Mouse (Mus musculus): Measurements from ENCODE around the gene Tns1.

The Tns1 gene

DNA sequence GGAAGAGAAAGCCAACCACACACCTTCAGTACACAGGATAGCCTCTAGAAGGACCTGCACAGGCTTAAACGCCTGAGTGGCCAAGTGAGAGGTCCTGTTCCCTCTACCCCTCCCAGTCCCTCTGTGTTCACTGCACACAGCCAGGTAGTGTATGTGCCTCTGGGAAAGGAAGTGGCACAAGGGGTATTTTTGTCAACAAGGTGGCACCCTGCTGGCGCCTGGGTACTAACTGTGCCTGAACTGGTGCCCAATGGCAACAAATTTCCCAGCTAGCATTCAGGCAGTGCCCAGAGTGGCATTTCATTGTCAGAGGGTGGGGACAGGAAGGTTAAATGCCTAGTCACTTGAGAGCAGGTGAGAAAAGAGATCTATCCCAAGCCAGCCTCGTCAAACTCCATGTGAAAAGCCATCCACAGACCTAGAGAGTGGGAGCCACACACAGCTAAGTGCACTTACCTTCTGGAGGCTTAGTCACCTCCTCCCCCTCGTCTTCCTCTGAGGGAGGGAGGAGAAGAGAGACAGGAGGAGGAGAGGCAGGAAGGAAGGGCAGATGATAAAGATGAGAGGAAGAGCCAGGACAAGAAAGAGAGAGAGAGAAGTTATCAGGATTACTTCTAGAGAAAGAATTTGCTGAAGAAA lies 188.7 kb downstream of the Tns1 start:
- no peak for DNase-seq (ENCODE audit: low read depth, low spot score)

DNA sequence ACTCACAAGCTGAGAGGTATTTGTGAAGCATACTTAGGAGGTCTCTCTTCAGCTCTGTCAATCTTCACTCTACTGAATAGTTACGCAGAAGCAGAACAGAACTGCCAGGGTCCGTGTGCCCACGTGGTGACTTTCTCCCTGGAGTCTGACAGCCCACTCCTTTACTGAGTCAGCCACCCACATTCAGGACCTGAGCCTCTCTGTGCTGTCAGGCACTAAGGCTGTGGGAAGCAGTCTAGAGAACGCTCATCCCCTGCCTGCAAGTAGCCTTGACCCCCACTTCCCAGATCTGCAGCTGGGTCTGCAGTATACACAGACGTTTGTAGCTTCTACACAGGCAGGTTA lies 191.1 kb downstream of the Tns1 start:
- DNase-seq (ENCODE audit: low read depth, low spot score): no peak

DNA sequence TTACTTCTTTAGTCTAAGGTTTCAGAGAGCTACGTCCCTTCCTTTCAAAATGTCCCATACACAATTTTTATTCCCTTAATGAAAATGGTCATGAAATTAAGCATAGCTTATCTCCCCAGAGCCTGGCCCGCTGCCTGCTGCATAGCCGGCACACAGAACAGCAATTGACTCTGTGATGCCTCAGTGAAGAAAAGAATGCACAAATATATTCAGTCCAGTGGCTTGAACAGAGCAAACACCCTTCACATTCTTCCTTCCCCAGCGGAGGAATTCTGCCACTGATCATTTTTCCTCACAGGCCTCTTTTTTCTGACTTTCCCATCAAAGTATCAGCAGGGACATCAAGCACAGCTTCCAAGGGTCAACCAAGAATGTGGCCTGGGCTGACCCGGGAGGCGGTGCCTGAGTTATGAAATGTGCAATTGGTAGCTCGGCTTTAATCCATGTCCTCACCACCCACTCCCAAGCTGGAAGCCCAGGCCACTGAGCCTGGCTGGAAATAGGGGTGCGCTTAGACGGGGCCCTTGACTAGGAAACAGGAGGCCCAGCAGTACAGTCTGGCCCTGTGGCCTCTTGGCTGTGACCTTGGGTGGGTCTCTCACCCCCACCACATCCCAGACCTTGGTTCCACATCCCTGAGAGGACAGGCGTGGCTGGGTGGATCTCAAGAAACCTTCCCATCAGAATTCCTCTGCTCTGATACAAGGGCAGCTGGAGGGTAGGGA lies 191.7 kb downstream of the Tns1 start:
- DNase-seq (ENCODE audit: low read depth, low spot score): no peak

DNA sequence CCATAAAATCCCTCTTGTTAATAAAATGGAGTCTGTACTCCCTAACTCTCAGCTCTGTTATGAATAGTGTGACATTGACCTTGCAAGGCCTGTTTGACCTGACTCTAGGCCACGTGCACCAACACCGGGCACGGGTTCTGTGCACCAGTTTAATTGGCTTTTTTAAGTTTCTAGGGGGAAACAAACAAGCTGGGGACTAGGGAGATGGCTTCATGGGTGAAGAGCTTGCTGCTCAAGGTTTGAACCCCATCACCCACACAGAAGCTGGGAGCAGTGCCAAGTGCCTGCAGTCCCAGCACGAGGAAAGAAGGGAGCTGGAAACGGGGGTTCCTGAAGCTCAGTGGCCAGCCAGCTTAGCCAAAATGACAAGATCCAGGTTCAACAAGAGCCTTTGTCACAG lies 192.4 kb downstream of the Tns1 start:
- no peak for DNase-seq (ENCODE audit: low read depth, low spot score)

DNA sequence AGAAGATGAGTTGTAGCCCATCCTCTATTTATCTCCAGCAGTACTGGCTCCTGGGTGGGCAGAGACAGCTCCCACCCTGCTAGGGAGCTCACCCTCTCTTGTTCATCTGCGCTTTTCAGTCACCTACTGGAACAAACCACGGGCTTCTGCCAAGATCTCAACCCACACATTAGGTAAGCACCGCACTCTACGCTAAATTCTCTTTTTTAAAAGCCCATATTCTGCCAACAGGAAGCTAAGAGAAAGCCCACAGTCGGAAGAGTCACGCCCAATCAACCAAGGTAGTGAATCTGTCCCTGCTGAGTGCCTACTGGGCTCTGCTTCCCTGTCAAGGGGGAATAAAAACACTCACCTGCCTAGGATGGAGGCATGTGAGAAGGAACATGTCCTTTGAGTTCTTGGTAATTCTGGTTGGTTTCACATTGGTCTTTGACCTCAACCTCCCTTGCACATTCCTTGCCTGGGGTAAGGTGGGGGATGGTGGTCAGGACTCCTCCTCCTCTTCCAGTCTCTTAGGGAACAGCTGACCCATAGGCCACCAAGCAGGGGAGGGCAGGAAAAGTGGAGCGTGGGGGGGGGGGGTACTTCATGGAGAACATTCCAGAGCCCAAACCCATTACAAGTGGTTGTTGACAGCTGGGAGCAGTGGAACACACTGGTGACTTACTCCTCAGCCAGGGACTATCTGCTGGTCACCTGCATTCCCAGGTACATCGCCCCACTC lies 193.7 kb downstream of the Tns1 start:
- no peak for DNase-seq (ENCODE audit: low read depth, low spot score)

DNA sequence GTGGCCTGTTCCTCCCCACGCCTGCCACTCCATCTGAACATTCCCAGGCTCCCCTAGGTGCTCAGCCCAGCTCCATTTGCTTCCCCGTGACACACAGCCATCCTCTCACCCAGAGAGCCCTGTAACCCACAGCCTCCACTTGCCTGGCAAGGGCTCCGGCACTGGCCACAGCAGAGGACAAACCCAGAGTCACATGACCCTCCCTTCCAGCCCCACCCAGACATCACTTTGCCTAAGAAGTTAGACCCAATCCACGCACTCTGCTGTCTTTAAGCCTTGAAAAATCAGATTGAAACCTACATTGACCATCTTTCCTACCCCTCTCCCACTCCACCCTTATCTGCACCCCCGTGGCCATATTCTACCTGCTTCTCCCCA lies 194.3 kb downstream of the Tns1 start:
- no peak for DNase-seq (ENCODE audit: low read depth, low spot score)

DNA sequence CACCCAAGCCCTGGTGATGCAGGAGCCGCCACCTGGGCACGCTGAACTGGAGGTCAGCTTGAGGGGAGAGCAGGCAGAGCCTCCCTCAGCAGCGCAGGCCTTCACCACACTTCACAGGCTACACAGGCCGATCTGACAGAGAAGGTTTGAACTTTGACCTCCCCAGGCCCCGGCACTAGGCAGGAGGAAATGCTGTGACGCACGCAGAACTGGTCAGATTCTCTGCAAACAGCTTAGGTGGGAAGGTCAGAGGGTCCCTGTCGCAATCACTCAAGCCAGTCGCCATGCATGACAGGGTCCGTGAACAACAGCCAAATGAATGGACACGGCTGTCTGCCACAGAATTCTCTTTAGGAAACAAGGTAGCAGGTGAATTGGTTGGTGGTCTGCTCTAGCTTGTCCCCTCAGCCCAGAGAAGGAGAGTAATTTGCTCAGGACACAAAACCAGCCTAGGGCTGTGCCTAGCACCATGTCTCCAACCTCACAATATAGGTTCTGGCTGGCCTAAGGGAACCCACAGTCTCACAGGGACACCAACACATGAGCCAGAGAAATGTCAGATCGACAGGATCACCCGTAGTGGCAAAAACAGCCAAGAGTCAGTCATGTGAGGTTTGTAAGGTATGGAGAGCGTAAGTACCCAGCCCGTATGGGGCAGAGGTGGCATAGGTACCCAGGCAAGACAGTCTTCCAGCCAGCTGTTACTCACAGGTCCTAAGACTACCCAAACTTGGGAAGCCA lies 194.9 kb downstream of the Tns1 start:
- no peak for DNase-seq (ENCODE audit: low read depth, low spot score)

DNA sequence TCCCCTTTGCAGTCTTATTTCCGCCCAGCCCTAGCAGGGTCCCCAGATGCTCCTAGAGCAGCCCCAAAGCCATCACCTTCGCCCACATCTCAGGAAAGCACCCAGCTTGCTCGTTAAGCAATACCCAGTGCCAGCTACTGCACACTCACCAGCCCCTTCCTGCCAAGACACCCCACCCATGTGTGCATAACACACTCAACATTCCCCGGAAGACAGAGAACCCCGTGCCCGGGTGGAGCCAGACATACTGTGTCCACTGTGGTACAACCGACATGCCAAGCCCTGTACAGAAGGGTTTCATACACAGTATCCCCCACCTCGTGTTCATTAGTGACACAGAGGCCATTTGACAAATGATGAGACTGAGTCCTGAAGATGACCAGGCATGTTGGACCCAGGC lies 195.9 kb downstream of the Tns1 start:
- no peak for DNase-seq (ENCODE audit: low read depth, low spot score)

DNA sequence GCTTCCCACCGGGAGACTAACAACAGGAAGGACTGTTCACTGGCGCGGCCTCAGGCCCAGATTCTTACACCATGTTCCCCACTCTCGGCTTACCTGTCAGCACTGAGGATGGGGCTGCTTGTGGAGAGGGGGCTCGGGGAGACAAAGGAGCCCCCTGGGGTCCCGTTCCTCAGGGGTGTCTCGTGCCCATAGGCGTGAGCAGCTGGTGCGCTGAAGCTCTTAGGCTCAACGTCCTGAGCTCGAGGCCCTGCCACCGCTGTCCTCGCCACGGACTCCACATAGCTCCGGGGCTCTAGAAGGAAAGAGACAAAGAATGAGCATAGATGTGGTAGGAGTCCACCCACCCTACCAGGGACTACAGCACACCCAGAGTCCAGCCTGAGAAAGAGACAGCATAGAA lies 196.4 kb downstream of the Tns1 start:
- DNase-seq (ENCODE audit: low read depth, low spot score): no peak

DNA sequence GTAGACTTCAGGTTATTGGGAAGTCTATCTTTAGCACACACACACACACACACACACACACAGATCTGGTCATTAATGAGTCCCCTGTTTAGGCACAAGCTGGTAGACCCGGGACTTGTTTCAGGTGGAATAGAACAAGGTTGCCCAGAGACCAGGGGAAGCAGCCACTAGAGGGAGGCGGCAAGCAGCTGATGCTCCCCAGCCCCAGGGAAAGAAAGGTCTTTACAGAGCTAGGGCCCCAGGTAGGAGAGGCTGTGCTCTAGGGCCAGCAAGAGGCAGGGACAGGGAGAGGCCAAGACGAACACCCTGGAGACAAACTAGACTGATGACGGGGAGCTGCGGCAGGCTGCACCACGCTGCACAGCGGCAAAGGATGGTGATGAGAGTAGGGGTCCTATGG lies 198.0 kb downstream of the Tns1 start:
- DNase-seq (ENCODE audit: low read depth, low spot score): no peak

DNA sequence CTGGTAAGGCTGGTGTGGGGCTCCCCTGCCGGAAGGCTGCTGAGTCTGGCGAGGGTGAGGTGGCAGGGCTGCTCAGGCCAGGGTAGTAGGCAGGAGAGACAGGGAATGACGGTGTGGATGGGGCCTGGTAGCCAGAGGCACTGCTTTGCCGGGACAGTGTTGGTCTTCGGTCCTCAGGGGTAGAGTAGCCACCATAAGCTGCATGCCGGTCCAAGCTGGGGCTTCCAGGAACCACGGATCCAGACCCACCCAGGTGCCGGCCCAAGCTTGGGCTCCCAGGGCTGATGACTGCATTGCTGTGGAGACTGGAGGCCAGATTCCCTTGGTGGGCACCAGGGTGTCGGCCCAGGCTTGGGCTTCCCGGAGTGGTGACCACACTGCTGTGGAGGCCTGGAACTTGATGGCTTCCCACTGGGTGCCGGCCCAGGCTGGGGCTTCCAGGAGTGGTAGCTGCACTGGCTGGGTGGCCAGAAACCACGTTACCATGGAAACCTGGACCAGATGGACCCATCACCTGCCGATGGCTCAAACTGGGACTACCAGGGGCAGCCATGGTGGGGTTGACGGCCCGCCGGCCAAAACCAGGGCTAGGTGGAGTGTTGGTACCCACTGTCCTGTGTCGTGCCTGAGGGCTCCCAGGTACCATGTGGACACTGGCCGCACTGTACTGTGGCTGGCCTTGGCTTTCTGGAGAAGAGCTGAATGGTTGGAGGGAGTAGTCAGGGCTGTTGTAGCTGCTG lies 199.2 kb downstream of the Tns1 start:
- no peak for DNase-seq (ENCODE audit: low read depth, low spot score)

DNA sequence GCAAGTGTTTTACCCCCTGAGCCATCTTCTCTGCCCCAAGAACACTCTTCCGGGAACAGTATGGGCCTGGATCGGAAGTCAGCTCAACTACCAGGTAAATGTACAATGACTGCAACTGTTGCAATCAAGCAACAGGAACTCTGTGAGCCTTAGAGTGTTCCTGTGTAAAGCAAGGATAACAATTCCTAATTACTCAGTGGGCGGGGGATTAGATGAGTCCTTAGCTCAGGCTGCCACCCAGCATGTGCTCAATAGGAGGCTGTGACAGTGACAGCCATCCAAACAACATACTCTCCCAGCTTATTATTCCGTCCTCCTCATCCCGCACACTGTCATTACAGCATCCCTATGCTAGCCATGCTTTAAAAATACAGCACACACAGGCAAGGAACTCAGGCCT lies 200.0 kb downstream of the Tns1 start:
- DNase-seq (ENCODE audit: low read depth, low spot score): no peak

DNA sequence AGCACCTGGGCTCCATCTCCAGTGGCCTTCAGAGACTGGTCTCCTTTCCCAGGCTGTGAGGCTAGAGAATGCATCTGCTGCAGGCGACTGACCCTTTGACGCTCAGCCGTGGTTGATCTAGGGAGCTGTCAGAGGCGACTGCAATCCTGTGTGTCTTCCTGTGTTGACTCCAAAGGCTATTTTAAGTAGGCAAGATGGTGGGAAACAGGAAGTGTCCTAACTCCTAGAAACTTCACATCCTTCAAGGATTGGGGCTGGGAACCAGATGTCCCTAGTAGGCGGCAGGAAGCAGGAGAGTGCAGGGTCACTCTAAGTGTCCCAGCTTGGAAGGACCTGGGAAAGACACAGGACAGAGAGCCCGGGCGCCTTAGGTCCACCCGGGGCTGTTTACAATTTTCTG lies 201.1 kb downstream of the Tns1 start:
- no peak for DNase-seq (ENCODE audit: low read depth, low spot score)

DNA sequence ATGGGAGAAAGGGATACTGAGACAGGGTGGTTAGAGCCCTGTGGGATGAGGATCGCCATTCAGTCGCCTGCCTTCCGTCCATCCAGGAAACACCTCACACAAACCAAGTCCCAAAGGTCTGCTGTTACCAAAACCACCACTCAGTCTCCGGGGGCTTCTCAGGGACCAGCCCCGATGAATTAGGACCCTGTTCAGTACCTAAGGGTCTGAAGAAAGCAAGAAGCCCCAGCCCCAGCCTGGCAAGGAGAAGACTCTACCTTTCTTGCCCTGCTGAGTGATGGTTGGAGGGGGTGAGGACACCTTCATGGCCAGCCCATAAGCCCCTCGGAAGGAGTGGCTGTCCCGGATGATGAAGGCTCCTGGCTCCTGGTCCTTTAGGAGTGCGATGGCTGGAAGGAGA lies 203.5 kb downstream of the Tns1 start:
- DNase-seq (ENCODE audit: low read depth, low spot score): no peak

DNA sequence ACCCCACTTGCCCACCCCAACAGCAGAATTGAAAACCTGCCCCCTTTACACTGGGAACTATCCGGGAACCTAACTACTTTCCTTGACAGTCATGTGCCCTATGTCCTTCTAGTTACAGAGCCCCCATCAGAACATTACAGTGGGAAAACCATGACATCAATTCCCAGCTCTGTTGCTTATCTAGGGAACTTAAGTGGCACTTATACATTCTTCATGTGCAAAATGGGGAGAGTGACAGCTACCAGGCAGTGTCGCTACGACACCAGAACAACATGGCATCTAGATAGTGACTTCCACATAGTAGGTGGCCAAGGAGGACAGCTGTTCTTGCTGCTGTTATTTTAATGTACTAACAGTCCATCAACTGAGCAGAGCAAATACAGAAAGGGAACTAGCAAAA lies 204.3 kb downstream of the Tns1 start:
- DNase-seq (ENCODE audit: low read depth, low spot score): no peak

DNA sequence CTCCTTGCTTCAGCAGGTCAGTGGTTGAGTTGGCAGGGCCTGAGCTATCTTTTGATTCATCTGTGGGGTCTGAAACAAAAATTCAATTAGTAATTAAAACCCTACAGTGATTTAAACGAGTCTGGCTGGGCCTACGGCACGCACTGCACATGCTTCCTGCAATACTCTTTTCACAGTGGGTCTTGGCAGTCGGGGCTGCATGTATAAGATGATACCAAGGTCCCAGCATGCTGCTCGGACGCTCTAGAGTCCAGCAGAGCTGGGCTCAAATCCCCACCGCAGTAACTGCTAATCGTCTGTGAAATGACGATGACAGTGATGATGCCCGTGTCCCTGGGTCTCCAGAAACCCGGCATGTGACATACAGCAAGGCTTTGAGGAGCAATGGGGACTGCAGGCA lies 206.2 kb downstream of the Tns1 start:
- DNase-seq (ENCODE audit: low read depth, low spot score): no peak

DNA sequence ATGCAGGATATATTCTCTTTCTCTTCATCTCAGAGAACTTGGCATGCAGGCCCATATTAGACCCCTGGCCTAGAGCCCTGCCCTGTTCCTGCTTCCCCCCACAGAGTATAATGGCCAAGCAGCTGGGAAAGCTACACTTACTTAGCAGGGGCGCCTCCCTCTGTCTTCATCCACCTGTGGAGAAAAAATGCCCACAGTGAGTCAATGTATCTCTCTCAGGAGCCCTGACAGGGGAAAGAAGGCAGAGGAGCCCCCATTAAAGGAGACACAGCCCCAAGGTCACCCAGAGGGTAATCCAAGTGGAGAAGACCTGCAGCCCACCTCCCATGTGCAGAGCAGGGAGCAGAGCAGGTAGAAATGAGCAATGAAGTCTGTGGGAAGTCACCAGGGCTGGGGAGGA lies 208.0 kb downstream of the Tns1 start:
- DNase-seq (ENCODE audit: low read depth, low spot score): no peak

DNA sequence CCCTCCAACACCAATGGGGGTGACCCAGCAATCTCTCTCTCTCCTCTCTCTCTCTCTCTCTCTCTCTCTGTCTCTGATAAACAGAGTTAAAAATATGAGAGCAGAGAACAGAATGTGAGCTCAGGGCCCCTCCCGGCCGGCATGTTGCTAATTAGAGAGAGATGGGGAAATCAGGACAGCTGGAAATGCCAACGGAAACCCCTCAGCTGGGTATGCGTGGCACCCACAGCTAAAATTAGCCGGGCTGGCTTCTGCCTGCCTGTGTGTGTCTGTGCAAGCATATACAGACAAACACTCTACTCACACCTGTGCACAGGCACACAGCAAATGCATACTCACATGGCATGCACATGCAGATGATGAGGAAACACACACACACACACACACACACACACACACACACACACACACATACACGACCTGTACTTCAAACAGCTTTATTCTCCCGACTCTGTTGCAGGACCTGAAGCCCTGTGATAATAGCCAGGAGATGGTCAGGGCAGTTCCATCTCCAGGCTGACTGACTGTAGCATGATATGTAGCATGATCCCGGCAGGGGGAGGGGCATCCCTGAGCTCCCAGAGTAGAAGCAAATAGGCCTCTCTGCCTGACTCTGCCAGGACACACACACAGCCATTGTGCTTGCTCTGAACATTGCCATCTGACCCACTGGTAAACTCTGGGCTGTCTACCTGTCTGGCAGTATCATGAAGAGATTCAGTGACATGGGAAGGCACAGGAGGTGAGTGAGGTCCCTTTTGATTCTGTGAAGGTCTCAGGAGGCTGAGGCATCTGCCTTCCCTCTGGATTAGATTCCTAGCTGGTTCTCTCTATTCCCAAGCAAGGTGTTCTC lies 208.8 kb downstream of the Tns1 start:
- DNase-seq (ENCODE audit: low read depth, low spot score): no peak

DNA sequence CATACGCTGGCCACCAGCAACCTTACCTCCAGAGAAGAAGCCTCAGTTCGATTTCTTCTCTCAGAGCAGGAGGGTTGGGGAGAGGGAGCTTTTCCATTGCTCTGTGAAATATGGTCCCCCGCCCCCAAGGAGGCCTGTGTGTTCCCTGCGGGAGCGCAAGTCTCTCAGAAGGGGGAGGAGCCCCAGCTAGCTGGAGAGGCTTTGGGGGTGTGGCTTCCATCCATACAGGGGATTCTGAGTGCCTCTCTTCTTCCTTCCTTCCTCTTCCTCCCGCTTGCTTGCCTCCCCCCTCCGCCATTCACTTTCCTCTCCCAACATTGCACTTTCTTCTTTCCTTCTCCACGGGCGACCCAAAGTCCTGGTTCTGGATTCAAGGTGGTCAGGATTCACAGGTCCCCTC lies 210.2 kb downstream of the Tns1 start:
- DNase-seq (ENCODE audit: low read depth, low spot score): no peak

DNA sequence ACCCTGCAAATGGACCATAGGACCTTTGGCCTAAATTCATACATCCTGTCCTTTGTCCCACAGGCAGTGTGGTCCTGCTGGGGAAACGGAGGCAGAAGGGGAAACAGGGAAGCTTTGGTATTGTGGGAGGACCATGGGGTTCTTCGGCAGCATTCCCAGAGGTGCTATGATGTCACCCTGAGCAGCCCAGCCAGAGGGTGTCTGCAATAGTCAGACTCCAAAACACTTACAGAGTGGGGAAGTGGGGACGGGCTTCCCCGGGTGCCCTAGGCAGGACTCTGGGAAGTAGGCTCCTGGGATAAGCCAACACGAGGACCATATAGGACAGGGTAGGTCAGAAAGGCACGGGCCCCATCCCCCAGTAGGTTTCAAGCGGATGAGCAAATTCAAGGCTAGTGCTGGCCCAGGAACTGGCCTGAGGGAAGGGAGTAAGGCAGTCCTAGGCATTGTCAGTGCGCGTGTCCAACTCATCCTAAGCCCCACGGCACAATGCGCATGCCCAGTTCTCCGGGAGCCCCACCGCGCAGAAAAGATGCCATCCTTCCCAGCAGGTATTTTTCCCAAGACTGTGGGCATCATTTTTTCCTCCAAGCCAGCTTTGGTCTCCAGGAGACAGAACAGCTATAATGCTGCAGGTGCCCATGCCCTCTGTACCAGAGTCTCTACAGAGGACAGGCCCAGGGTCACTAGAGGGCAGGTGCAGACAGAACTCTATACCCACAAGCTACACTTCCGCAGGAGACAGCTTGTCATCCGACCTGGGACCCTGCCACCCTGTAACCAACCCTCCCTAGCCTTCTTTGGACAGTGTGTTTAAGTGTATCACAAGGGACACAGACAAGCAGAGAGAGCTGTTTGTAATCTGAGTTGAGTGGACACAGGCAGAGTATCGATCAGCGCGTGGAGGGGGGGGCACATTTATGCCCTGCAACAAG lies 210.9 kb downstream of the Tns1 start:
- DNase-seq (ENCODE audit: low read depth, low spot score): no peak

Measured in forelimb bud, embryonic 11.5 days (tissue).